Mouse (Mus musculus): Measurements from ENCODE around the gene Msh5.
"Not testable (repeated sequence)": the region's sequence is repeated elsewhere in the genome, so short reads cannot be mapped to it uniquely, and the experiment has no call there.

Gene Msh5

GRCm38 (mm10) chr17:35047688-35048087 is 1.1 kb upstream of the Msh5 start:
- DNase-seq = no peak

GRCm38 (mm10) chr17:35045807-35046680 is 501 bp downstream of the Msh5 start:
- no peak for DNase-seq

GRCm38 (mm10) chr17:35044904-35045806 is 1.4 kb downstream of the Msh5 start:
- DNase-seq = no peak

- DNase-seq = no peak
Measured at GRCm38 (mm10) chr17:35043794-35044193, 2.8 kb downstream of the Msh5 start.

GRCm38 (mm10) chr17:35039121-35039873 is 7.2 kb downstream of the Msh5 start:
- DNase-seq = no peak

GRCm38 (mm10) chr17:35034896-35035295 is 11.6 kb downstream of the Msh5 start:
- no peak for DNase-seq

GRCm38 (mm10) chr17:35033703-35034102 is 12.8 kb downstream of the Msh5 start:
- DNase-seq = not testable (repeated sequence)

GRCm38 (mm10) chr17:35032323-35032870 is 14.1 kb downstream of the Msh5 start:
- DNase-seq = no peak

GRCm38 (mm10) chr17:35031880-35032279 is 14.7 kb downstream of the Msh5 start:
- DNase-seq = no peak

- DNase-seq = no peak
Measured at GRCm38 (mm10) chr17:35031272-35031671, 15.3 kb downstream of the Msh5 start.

- DNase-seq = peak; percentile 42
Measured at GRCm38 (mm10) chr17:35029691-35030532, 16.6 kb downstream of the Msh5 start.

- DNase-seq = no peak
Measured at GRCm38 (mm10) chr17:35028315-35028714, 18.2 kb downstream of the Msh5 start.

- DNase-seq = no peak
Measured at GRCm38 (mm10) chr17:35027277-35028068, 19.1 kb downstream of the Msh5 start, which contains the start of gene Sapcd1. Gene Sapcd1 (minus strand): TSS chr17:35028016.

GRCm38 (mm10) chr17:35026206-35026605 is 20.3 kb downstream of the Msh5 start:
- no peak for DNase-seq

GRCm38 (mm10) chr17:35024691-35025488 is 21.7 kb downstream of the Msh5 start:
- peak; percentile 50 for DNase-seq

GRCm38 (mm10) chr17:35024261-35024660 is 22.3 kb downstream of the Msh5 start:
- no peak for DNase-seq

GRCm38 (mm10) chr17:35023756-35024155 is 22.8 kb downstream of the Msh5 start:
- DNase-seq = no peak

GRCm38 (mm10) chr17:35023221-35023620 is 23.3 kb downstream of the Msh5 start:
- DNase-seq = no peak

GRCm38 (mm10) chr17:35022541-35023060 is 23.9 kb downstream of the Msh5 start:
- no peak for DNase-seq

Data from lung, postnatal 10 days (tissue).